Mouse (Mus musculus) midbrain, embryonic 10.5 days (tissue): Measurements from ENCODE around the gene Camk2n2. TPM values are rescaled to one million over a fixed set of nuclear protein-coding genes. Genes with fewer than 3 reads are reported as not detected.

Experiments used
- DNase-seq: peaks from one replicate; pipeline ENCODE4 v3.0.0-alpha.2; 2017; ENCODE audit warnings: low spot score
- H3K27ac ChIP-seq: fragments of 300-500 bp; sonication (generic); replicated peaks from 2 replicates; pipeline ENCODE4 v1.5.1; 2016; ENCODE audit warnings: mild to moderate bottlenecking
- H3K27me3 ChIP-seq: fragments of 300-500 bp; sonication (generic); 2 replicates; pipeline ENCODE4 v1.6.1; 2016; ENCODE audit warnings: low read depth, mild to moderate bottlenecking; ENCODE audit not compliant: poor library complexity, severe bottlenecking
- H3K36me3 ChIP-seq: fragments of 300-500 bp; sonication (generic); 2 replicates; pipeline ENCODE4 v1.6.1; 2016; ENCODE audit warnings: mild to moderate bottlenecking, moderate library complexity
- H3K4me1 ChIP-seq: fragments of 300-500 bp; sonication (generic); 2 replicates; pipeline ENCODE4 v1.6.1; 2016
- H3K4me3 ChIP-seq: fragments of 300-500 bp; sonication (generic); 2 replicates; pipeline ENCODE4 v1.5.1; 2016; ENCODE audit warnings: mild to moderate bottlenecking, moderate library complexity
- H3K9me3 ChIP-seq: fragments of 300-500 bp; sonication (generic); replicated peaks from 2 replicates; pipeline ENCODE4 v1.6.1; 2016; ENCODE audit warnings: mild to moderate bottlenecking
- WGBS: fragments of 180-500 bp; shearing (Covaris S2); methylation state at CpG from one replicate; pipeline ENCODE4 v1.1.7; 2016; 5-methylcytosine and 5-hydroxymethylcytosine counted together
- microRNA counts: library from miRNA; unstranded; fragments of <30 nt; microRNA quantifications from one replicate; lab custom pipeline; 2017
- microRNA-seq: library from miRNA; unstranded; fragments of <30 nt; microRNA quantifications from one replicate; pipeline ENCODE4, GENCODE M21; 2017
- polyA plus RNA-seq: library from polyadenylated mRNA; unstranded; fragments of >200 nt; fragmentation: Nextera tagmentation; extraction: Ambion mirVana; gene quantifications from 2 replicates; pipeline ENCODE4 v1.2.1, GENCODE M21; 2016

The Camk2n2 gene
- polyA plus RNA-seq, 1 experiment from 2014 or later = 3.1 TPM

- Histone ChIP-seq H3K36me3 (no peaks in the 10 kb centered on the region), H3K9me3 (no peaks in the 10 kb centered on the region), H3K27ac (no peak overlapping the region), H3K4me3 (no peak overlapping the region), H3K4me1 (peaks cover 8% of the 10 kb centered on the region), H3K27me3 (peaks cover 55% of the 10 kb centered on the region)
- no peak for DNase-seq
- 84% methylated on average over 4 of the region's 4 CpGs for WGBS
Measured at GRCm38 (mm10) chr16:20595737-20596136, 25.4 kb downstream of the Camk2n2 start.

DNA sequence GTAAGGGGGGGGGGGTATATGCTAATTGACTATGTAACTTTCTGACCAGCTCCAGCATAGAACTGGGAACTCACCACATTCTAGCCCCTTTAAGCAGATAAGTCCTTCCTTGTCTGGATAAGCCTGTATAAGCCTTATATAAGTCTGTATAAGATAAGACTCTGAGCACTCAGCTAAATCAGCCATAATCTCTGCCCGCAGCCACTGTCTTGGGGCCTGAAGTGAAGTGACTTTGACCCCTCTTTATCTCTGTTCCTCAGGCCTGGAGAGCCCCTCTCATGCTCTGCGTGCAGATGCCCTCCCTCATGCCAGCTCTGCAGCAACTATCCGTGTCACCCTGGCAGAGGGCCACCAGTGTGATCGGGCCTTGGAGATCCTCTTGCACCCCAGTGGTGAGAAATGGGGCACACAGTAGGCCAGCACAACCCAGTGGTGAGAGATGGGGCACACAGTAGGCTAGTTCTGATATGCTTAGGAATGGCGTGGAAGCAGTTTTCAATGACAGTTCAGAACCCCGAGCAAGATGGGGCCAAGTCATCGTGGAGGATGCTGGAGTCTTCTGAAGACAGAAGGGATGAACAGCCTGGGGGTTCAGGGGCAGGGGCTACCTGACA lies 25.9 kb downstream of the Camk2n2 start:
- DNase-seq = no peak
- Histone ChIP-seq H3K36me3 (no peaks in the 10 kb centered on the region), H3K27me3 (peaks cover 61% of the 10 kb centered on the region), H3K4me1 (peaks cover 13% of the 10 kb centered on the region), H3K9me3 (no peaks in the 10 kb centered on the region), H3K27ac (no peak overlapping the region), H3K4me3 (no peak overlapping the region)
- WGBS = 84% methylated on average over 7 of the region's 7 CpGs

- WGBS = 5% methylated on average over 48 of the region's 48 CpGs
- peak; percentile 29 for DNase-seq
- Histone ChIP-seq H3K4me1 (peaks cover 24% of the 10 kb centered on the region), H3K4me3 (peak overlapping the region; percentile 67), H3K9me3 (no peaks in the 10 kb centered on the region), H3K27ac (no peak overlapping the region), H3K36me3 (no peaks in the 10 kb centered on the region), H3K27me3 (peaks cover 82% of the 10 kb centered on the region)
Measured at GRCm38 (mm10) chr16:20591076-20591705, 29.9 kb downstream of the Camk2n2 start.

DNA sequence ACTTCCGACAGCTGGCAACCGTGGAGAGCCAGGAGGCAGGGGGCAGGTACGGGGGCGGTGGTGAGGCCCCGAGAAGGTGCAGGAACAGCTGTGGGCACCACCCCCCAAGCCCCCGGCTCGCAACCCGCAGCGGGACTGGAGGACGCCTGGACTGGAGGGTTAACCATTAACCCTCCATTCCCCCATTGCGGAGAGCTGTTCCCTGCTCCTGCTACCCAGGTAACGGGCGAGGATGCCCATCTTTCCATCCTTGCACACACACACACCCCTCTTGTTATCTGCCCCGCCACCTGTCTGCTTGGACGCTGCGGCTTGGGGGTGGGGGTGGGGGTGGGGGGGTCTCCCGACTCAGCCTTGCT lies 30.4 kb downstream of the Camk2n2 start:
- DNase-seq = peak; percentile 40
- Histone ChIP-seq H3K4me3 (peak overlapping the region; percentile 67), H3K36me3 (no peaks in the 10 kb centered on the region), H3K27ac (no peak overlapping the region), H3K9me3 (no peaks in the 10 kb centered on the region), H3K27me3 (peaks cover 76% of the 10 kb centered on the region), H3K4me1 (peaks cover 24% of the 10 kb centered on the region)
- 2% methylated on average over 17 of the region's 17 CpGs for WGBS

DNA sequence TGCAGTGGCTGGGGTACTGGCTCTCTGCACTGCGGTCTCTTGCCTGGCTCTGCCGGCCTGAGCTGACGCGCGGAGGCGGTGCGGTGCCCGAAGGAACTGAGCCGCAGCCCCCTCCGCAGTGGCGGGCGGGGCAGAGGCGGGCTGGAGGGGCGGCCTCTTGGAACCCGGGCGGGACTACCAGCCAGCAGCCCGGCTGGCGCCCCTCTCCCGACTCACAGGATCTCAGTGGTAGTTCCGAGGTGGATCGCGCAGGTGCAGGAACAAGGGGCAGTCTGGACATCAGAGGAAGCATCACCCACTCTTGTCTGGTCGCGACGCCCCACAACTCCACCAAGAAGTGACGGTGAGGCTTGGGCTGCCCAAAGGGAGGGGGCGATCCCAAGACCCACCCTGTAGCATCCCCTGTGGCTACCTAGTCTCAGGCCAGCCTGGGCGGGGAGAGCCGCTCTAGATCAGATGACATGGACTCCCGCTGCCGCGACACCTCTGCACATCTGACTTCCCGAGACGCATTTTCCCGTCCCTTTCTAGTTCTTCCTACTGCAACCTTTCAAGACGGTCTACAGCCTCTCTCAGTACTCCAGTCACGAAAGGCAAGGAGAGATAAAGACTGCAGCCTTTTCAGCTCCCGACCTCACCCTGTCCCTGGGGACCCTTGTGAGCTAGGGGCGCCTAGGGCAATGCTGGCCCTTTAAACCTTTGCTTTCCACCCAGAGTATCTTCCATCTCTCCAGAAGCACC lies 31.0 kb downstream of the Camk2n2 start:
- DNase-seq = no peak
- Histone ChIP-seq H3K36me3 (no peaks in the 10 kb centered on the region), H3K4me3 (peak overlapping the region; percentile 67), H3K27ac (peak overlapping the region; percentile 66), H3K9me3 (no peaks in the 10 kb centered on the region), H3K4me1 (peaks cover 24% of the 10 kb centered on the region), H3K27me3 (peaks cover 71% of the 10 kb centered on the region)
- under 1% methylated on average over 39 of the region's 39 CpGs for WGBS

DNA sequence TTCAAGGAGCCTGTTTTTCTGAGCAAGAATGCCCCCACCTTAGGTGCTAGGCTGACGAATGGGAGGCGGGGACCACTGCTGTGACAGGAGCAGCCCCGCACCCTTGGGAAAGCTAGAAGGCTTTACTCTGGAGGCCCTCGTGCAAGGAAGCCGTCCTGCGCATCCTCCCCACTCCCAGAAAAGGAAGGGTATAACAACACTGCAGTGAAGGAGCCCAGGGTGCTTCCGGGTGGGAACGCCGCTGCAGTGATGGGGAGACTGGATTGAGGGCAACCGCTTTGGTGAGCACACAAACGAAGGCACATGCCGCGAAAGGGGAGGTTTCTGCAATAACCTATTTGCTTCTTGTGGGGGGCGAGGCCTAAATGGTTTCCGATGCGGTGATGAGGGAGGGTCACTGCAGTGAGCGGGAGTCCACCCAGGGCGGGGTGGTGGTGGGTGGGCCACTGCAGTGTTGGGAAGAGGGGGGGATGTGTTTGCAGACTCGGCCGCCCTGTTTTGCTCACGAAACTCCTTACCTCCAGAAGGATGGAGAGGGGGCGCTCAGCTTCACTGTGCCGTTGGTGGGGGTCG lies 31.6 kb downstream of the Camk2n2 start, which contains the start of gene Vwa5b2:
TSS of gene Vwa5b2 (plus strand) at position 106 of the 573 bp plus-strand sequence.
- DNase-seq = peak; percentile 62
- H3K4me3 ChIP-seq = peak within 1 kb of the TSS; percentile 67
- H3K4me1 ChIP-seq = peaks cover 24% of the 10 kb centered on the region
- H3K27ac ChIP-seq = peak within 1 kb of the TSS; percentile 66
- no peaks in the 10 kb centered on the region for H3K9me3 ChIP-seq
- peaks cover 64% of the 10 kb centered on the region for H3K27me3 ChIP-seq
- under 1% methylated on average over 24 of the region's 24 CpGs for WGBS
- H3K36me3 ChIP-seq = no peaks in the 10 kb centered on the region

MicroRNAs encoded within 50 kb of the gene (microRNA counts, 519-probe panel; counts per million panel counts)
- 6,227 counts per million, percentile 56 among the panel's probes with 10 or more counts for microRNA mmu-miR-1224 (lab: Ali Mortazavi, UCI)

Small RNAs within 50 kb of the gene (microRNA-seq; reads per million reads assigned to microRNA genes)
- 10.2 reads per million, percentile 21 among the genes with 10 or more reads in this experiment for gene Mir1224

Other genes with a start within 250 kb of the Camk2n2 start
- gene Abcc5, start 194.9 kb downstream of the Camk2n2 start, polyA plus RNA-seq = 56.1 and 72.8 TPM in 2 replicates
- gene Eif2b5, start 122.5 kb downstream of the Camk2n2 start, polyA plus RNA-seq = 151 TPM in 2 replicates
- gene Dvl3, start 104.3 kb downstream of the Camk2n2 start, polyA plus RNA-seq = 28.5 and 37.5 TPM in 2 replicates
- 711 and 831 TPM in 2 replicates for gene Ap2m1, start 85.8 kb downstream of the Camk2n2 start, polyA plus RNA-seq
- 58.9 and 62.2 TPM in 2 replicates for gene Abcf3, start 72.7 kb downstream of the Camk2n2 start, polyA plus RNA-seq
- 1.7 and 4.5 TPM in 2 replicates for gene Vwa5b2, start 31.8 kb downstream of the Camk2n2 start, polyA plus RNA-seq
- gene Eef1akmt4, start 9.7 kb downstream of the Camk2n2 start, polyA plus RNA-seq = 36.0 and 42.1 TPM in 2 replicates
- not detected in 2 replicates for gene Gm49333, start 9.7 kb downstream of the Camk2n2 start, polyA plus RNA-seq
- gene Alg3, start 9.6 kb downstream of the Camk2n2 start, polyA plus RNA-seq = 59.4 and 61.1 TPM in 2 replicates
- gene Ece2, start 8.5 kb upstream of the Camk2n2 start, polyA plus RNA-seq = 5.0 and 6.5 TPM in 2 replicates
- 527 and 536 TPM in 2 replicates for gene Psmd2, start 30.4 kb upstream of the Camk2n2 start, polyA plus RNA-seq
- gene Eif4g1, start 47.0 kb upstream of the Camk2n2 start, polyA plus RNA-seq = 216 and 221 TPM in 2 replicates
- gene Fam131a, start 72.0 kb upstream of the Camk2n2 start, polyA plus RNA-seq = 8.8 and 11.3 TPM in 2 replicates
- 136 and 148 TPM in 2 replicates for gene Polr2h, start 96.4 kb upstream of the Camk2n2 start, polyA plus RNA-seq
- 12.8 and 16.8 TPM in 2 replicates for gene Clcn2, start 96.5 kb upstream of the Camk2n2 start, polyA plus RNA-seq
- gene Chrd, start 111.8 kb upstream of the Camk2n2 start, polyA plus RNA-seq = 1.5 and 2.0 TPM in 2 replicates
- 0.37 and 0.56 TPM in 2 replicates for gene Thpo, start 113.2 kb upstream of the Camk2n2 start, polyA plus RNA-seq